24 mouse cellular contexts compared by ENCODE assay signal in the genomic region with DNA sequence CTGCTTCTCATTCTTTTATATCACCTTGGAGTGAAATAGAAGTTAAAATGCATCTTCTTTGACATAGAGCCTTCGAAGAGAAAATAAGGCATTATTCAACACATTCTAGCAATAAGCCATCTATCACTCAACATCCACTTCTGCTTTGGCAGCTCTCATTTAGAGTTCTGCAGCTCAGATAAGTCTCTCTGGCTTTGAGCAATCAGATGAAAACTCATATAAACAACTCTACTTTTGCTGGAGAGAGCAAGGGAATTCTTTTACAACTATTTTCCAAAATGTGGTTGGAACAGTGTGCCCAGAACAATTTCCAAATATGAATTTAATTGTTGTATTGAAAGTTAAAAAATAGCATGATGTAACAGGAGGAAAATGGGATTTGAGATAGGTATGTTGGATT.
"Had no signal": no experiment of that assay in that cellular context is flagged by ENCODE, and none has a peak within 500 bp of the region (broad histone marks: within the 10 kb centered on the region; RNA-seq: fewer than 3 reads in every experiment).

No protein-coding gene starts in this region.

- H3K4me1 ChIP-seq: hindbrain, embryonic 15.5 days; limb, embryonic 12.5 days; liver, embryonic 13.5 days had no signal

- DNase-seq: gastrocnemius, postnatal 10 days; gastrocnemius, postnatal 25 days; heart, adult 11 months; heart, adult 2 months; heart, postnatal 14 days; heart, postnatal 36 days; kidney, adult 11 months; kidney, postnatal 14 days; kidney, postnatal 4 days; liver; liver, embryonic 13.5 days had no signal

- H3K9me3 ChIP-seq: heart, embryonic 13.5 days; heart, embryonic 15.5 days; hindbrain, embryonic 13.5 days; hindbrain, embryonic 15.5 days; kidney, embryonic 15.5 days; limb, embryonic 10.5 days; limb, embryonic 12.5 days; liver, embryonic 13.5 days had no signal

- H3K4me3 ChIP-seq: heart, adult 2 months; heart, embryonic 13.5 days; heart, embryonic 15.5 days; hindbrain, embryonic 13.5 days; hindbrain, embryonic 15.5 days; kidney, embryonic 15.5 days; layer of hippocampus, adult 2 months; left cerebral cortex, adult 2 months; limb, embryonic 10.5 days; limb, embryonic 12.5 days; liver, embryonic 13.5 days had no signal

- H3K4me2 ChIP-seq: heart, embryonic 11.5 days; heart, embryonic 13.5 days; heart, embryonic 15.5 days; hindbrain, embryonic 13.5 days; hindbrain, embryonic 15.5 days; kidney, embryonic 15.5 days; limb, embryonic 12.5 days; liver, embryonic 11.5 days; liver, embryonic 13.5 days had no signal

- H3K27ac ChIP-seq: heart, adult 2 months; heart, embryonic 13.5 days; heart, embryonic 15.5 days; hindbrain, embryonic 13.5 days; hindbrain, embryonic 15.5 days; hindbrain, postnatal 0 days; kidney, embryonic 15.5 days; kidney, postnatal 0 days; layer of hippocampus, adult 2 months; left cerebral cortex, adult 2 months; limb, embryonic 10.5 days; limb, embryonic 12.5 days; liver, embryonic 13.5 days had no signal

- ATAC-seq: hindbrain, postnatal 0 days had no signal

- H3K36me3 ChIP-seq: heart, embryonic 13.5 days; heart, embryonic 15.5 days; hindbrain, embryonic 13.5 days; hindbrain, embryonic 15.5 days; kidney, embryonic 15.5 days; limb, embryonic 10.5 days; limb, embryonic 12.5 days; liver, embryonic 13.5 days had no signal

- H3K27me3 ChIP-seq: heart, embryonic 13.5 days; heart, embryonic 15.5 days; hindbrain, embryonic 13.5 days; hindbrain, embryonic 15.5 days; kidney, embryonic 15.5 days; limb, embryonic 12.5 days; liver, embryonic 13.5 days had no signal

- H3K9ac ChIP-seq: heart, embryonic 13.5 days; heart, embryonic 15.5 days; hindbrain, embryonic 13.5 days; hindbrain, embryonic 15.5 days; kidney, embryonic 15.5 days; limb, embryonic 12.5 days; liver, embryonic 13.5 days had no signal
